Mouse (Mus musculus): ENCODE results near the gene Actl6a. TPM values are rescaled to one million over a fixed set of nuclear protein-coding genes. Genes with fewer than 3 reads are reported as not detected.
"Not testable (repeated sequence)": the region's sequence is repeated elsewhere in the genome, so short reads cannot be mapped to it uniquely, and the experiment has no call there.

Gene Actl6a
- polyA plus RNA-seq, 1 experiment from 2014 or later = 19.7 TPM

DNA sequence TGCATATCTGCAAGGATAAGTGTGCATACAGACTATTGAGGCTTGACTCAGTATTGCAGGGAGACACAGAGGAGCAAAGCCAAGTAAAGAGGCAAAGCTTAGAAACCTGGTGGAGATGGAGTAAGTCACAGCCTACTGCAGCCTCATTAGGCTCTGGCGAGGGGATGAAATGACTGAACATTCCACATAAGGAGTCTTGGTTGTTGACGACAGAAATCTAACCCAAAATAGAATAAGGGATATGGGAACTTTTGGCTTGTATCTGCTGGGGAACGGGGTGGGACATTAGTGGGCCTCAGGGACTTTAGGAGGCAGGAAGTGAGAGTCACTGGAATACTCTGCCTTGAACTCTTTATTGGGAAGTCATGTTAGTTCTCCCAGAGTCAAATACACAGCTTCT lies 21.5 kb upstream of the Actl6a start:
- Histone ChIP-seq H3K79me2 (ENCODE audit: inconsistent target) (no peaks in the 10 kb centered on the region), H3K4me3 (ENCODE audit: inconsistent target) (no peak overlapping the region), H3K36me3 (ENCODE audit: inconsistent target) (no peaks in the 10 kb centered on the region), H3K27ac (no peak overlapping the region)
- 79% methylated on average over 3 of the region's 3 CpGs for WGBS (ENCODE audit: missing documents)

DNA sequence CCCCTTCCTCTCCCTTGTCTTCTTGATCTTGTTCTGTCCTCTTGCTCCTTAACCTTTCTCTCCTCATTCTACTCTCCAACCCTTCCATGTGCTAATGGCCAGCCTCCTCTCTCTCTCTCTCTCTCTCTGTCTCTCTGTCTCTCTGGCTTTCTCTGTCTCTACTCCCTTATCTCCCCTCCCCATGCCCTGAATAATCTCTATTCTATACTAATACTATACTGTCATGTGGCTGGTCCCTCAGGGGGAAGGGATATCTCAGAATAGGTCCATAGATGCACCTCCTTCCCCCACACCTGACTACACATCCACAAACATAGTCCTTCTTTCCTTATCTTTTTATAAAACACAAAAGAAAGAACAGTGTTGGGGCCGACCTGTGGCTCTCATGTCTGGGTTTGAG lies 19.6 kb upstream of the Actl6a start:
- Histone ChIP-seq H3K36me3 (ENCODE audit: inconsistent target) (no peaks in the 10 kb centered on the region), H3K4me3 (ENCODE audit: inconsistent target) (no peak overlapping the region), H3K27ac (no peak overlapping the region), H3K79me2 (ENCODE audit: inconsistent target) (no peaks in the 10 kb centered on the region)
- WGBS (ENCODE audit: missing documents) = 58% methylated on average over 1 of the region's 1 CpGs

DNA sequence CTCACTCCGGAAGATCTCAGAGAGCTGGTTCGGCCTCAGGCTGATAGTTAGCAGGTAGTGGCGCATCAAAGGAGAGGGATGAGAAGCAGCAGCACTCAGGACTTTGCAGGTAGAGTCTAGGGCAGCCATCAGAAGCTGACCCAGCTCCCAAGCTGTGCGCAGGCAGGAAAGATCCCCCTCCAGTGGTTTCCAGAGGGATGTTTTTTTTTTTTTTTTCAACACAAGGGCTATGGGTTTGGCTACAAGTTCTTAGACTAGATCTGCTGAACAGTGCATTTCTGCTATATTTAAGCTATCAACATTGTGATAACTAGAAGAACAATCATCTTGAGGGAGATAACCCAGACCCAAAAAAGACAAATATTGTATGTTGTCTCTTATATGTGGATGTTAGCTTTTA lies 18.9 kb upstream of the Actl6a start:
- WGBS (ENCODE audit: missing documents) = 62% methylated on average over 4 of the region's 4 CpGs
- Histone ChIP-seq H3K4me3 (ENCODE audit: inconsistent target) (no peak overlapping the region), H3K36me3 (ENCODE audit: inconsistent target) (no peaks in the 10 kb centered on the region), H3K27ac (no peak overlapping the region), H3K79me2 (ENCODE audit: inconsistent target) (no peaks in the 10 kb centered on the region)

DNA sequence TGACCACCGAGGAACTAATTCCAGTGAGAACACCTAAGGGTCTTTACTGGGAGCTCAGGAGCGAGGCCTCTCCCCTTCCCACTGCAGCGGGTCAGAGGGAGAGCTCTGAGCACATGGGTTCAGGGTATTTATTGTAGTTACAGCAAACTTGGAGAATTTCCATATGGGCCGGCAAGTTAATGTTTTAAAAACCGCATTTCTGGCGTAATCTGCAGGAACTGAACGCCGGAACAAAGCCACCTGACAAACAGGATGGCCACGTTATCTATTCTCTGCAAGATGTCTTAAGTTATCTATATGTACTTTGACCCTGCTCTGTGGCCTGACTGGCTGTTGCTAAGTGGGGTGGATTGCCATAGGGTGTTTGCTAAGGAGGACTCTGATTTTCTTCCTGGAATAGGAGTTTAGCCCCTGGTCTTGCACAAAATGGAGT lies 16.5 kb upstream of the Actl6a start:
- Histone ChIP-seq H3K27ac (no peak overlapping the region), H3K36me3 (ENCODE audit: inconsistent target) (no peaks in the 10 kb centered on the region), H3K79me2 (ENCODE audit: inconsistent target) (no peaks in the 10 kb centered on the region), H3K4me3 (ENCODE audit: inconsistent target) (no peak overlapping the region)
- 86% methylated on average over 9 of the region's 9 CpGs for WGBS (ENCODE audit: missing documents)

DNA sequence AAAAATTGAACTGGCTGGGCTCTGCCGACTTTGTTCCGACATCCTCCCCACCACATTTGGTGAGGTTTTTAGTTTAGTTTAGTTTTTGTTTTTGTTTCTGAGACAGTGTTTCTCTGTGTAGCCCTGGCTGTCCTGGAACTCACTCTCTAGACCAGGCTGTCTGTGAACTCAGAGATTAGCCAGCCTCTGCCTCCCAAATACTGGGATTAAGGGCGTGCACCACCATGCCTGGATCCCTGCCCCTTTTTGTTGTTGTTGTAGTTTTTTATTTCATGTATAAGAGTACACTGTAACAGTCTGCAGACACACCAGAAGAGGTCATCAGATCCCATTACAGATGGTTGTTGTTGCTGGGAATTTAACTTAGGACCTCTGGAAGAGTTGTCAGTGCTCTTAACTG lies 16.1 kb upstream of the Actl6a start:
- no peak overlapping the region for H3K27ac ChIP-seq
- 95% methylated on average over 3 of the region's 3 CpGs for WGBS (ENCODE audit: missing documents)
- H3K79me2 ChIP-seq (ENCODE audit: inconsistent target) = no peaks in the 10 kb centered on the region
- H3K36me3 ChIP-seq (ENCODE audit: inconsistent target) = no peaks in the 10 kb centered on the region
- H3K4me3 ChIP-seq (ENCODE audit: inconsistent target) = no peak overlapping the region

DNA sequence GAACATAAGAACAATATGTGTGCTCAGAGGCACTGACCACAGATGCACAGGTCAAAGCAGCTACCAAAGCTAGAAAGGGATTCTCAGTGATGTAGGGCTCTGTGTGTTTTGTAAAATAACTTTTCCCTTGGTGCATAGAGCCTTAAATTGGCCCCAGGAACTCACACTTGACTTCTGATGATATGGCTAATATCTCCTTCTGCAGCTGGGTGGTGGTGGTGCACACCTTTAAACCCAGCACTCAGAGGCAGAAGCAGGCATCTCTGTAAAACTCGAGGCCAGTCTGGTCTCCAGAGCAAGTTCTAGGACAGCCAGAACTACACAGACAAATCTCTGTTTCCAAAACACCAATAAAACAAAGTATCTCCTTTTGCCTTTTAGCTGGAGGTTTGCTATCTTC lies 15.2 kb upstream of the Actl6a start:
- H3K79me2 ChIP-seq (ENCODE audit: inconsistent target) = no peaks in the 10 kb centered on the region
- WGBS (ENCODE audit: missing documents) = 55% methylated on average over 1 of the region's 1 CpGs
- H3K4me3 ChIP-seq (ENCODE audit: inconsistent target) = no peak overlapping the region
- no peaks in the 10 kb centered on the region for H3K36me3 ChIP-seq (ENCODE audit: inconsistent target)
- H3K27ac ChIP-seq = no peak overlapping the region

DNA sequence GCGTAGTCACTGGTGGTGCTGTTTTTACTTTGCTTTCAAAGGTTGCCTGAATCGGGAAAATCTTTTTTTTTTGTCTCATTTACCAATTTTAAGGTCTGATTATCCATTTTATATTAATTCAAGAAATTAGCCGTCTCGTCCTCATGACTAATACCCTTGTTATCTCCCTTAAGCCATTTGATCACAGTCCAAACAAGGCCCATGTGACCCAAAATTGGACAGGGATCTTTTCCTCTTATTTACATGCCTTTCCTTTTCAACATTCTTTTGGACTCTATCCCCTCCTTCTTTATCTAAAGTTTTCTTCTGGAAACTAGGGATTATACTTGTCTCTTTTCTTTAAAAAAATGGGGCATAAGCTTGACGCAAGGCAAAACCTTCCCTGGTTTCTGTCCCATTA lies 14.3 kb upstream of the Actl6a start:
- WGBS (ENCODE audit: missing documents) = 87% methylated on average over 5 of the region's 5 CpGs
- Histone ChIP-seq H3K4me3 (ENCODE audit: inconsistent target) (no peak overlapping the region), H3K27ac (no peak overlapping the region), H3K79me2 (ENCODE audit: inconsistent target) (no peaks in the 10 kb centered on the region), H3K36me3 (ENCODE audit: inconsistent target) (no peaks in the 10 kb centered on the region)

DNA sequence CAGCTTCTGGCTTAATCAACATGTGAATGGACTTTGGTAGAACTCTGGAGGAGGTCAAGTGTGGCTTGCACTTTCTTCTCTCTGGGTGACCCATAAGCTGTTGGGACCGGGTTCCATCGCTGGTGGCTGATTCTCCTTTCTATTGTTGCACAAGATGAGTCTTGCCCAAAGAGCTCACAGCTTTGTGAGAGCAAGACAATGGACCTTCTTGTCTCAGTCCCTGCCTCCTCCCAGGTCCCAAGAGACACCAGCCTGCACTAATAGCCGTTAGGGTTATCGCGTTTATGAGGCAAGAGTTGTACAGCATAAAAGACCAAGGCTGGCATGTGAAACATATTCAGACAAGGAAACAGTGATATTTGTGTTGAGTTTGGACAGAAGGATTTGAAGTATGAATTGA lies 11.9 kb upstream of the Actl6a start:
- Histone ChIP-seq H3K27ac (no peak overlapping the region), H3K79me2 (ENCODE audit: inconsistent target) (no peaks in the 10 kb centered on the region), H3K4me3 (ENCODE audit: inconsistent target) (no peak overlapping the region), H3K36me3 (ENCODE audit: inconsistent target) (no peaks in the 10 kb centered on the region)
- WGBS (ENCODE audit: missing documents) = 97% methylated on average over 5 of the region's 5 CpGs

DNA sequence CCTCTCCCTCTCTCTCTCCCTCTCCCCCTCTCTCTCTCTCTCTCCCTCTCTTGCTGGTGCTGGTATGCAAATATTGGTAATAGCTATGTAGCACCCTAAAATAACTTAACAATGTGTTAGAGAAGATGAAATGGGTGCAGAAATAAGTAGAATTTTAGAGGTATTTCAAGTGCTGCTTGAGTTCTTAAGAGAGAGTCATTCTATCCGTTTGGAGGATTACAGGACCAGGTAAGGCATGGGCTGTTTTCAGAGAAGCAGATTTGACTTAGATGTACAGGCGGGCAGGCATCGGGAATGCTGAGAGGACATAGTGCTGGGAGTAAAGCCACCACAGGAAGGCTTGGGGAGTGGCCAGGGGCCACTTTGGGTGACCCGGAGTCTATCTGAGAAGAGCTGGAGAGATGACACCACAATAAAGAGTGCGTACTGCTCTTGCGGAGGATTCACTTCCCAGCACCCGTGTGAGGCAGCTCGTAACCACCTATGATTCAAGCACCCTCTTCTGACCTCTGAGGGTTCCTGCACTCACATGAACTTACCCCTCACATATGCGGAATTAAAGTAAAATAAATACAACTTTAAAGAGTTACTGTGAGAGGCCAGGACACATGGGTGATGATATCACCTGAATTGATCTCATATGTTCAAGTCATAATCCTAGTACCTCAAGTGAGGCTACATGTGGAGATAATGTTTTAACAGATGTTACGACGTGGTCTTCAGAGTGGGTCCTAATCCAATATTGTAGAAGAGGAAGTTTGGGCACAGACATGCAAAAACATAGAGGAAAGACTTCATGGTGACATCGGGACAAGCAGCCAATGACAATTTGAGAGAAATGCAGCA lies 11.1 kb upstream of the Actl6a start:
- Histone ChIP-seq H3K79me2 (ENCODE audit: inconsistent target) (no peaks in the 10 kb centered on the region), H3K36me3 (ENCODE audit: inconsistent target) (no peaks in the 10 kb centered on the region), H3K27ac (no peak overlapping the region), H3K4me3 (ENCODE audit: inconsistent target) (no peak overlapping the region)
- WGBS (ENCODE audit: missing documents) = 67% methylated on average over 12 of the region's 12 CpGs

DNA sequence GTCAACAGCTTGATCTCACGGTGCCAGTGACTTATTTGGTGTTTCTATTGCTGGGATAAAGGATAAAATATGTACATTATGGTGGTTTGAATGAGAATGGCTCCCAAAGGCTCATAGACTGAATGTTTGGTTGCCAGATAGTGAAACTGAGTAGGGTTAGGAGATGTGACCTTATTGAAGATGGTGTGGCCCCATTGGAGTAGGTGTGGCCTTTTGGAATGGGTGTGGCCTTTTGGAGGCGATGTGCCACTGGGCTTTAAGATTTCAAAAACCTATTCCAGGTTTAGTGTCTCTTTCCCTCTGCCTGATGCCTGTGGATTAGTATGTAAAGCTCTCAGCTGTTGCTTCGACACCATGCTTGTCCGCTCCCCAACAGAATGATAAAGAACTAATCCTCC lies 10.5 kb upstream of the Actl6a start:
- Histone ChIP-seq H3K4me3 (ENCODE audit: inconsistent target) (no peak overlapping the region), H3K36me3 (ENCODE audit: inconsistent target) (no peaks in the 10 kb centered on the region), H3K27ac (no peak overlapping the region), H3K79me2 (ENCODE audit: inconsistent target) (no peaks in the 10 kb centered on the region)
- 81% methylated on average over 4 of the region's 4 CpGs for WGBS (ENCODE audit: missing documents)

DNA sequence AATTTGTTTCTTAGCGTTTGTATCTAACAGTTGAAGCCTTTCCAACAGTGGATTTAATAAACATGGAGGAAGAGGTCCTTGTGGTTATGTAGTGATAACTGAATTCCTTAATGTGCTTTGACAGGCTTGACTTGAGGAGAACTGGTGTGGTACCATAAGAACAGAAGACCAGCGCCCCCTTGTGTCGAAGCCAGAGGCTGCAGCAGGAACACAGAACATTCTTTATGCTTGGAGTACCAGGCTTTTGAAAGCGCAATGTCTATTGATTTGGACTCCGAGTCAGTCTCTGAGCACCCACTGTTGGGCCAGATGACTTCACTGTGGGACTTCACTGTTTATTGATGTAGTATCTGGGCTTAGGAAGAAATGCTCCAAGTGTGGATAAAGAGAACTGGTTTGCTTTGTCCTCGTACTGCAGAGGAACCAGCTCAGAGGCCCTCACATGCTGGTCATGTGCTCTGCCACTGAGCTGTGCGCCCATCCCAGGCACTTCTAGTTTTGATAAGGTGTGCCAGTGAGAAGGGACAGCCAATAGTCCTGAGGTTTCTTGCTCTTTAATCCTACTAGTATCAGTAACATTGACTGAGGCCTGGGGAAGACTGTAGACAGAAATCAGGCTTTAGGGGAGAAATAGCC lies 7.8 kb upstream of the Actl6a start:
- no peak overlapping the region for H3K4me3 ChIP-seq (ENCODE audit: inconsistent target)
- H3K79me2 ChIP-seq (ENCODE audit: inconsistent target) = no peaks in the 10 kb centered on the region
- 39% methylated on average over 7 of the region's 7 CpGs for WGBS (ENCODE audit: missing documents)
- no peaks in the 10 kb centered on the region for H3K36me3 ChIP-seq (ENCODE audit: inconsistent target)
- H3K27ac ChIP-seq = no peak overlapping the region

DNA sequence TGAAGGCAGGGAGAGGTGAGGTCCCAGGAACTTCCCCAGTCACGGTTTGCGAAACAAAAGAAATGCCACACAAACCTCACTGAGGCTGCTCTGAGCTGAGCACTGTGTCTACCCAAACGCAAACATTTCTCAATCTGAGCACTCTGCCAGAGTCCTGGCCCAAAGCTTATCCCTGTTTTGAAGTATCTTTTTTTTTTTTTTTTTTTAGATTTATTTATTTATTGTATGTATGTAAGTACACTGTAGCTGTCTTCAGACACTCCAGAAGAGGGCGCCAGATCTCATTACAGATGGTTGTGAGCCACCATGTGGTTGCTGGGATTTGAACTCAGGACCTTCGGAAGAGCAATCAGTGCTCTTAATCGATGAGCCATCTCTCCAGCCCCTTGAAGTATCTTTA lies 2.1 kb upstream of the Actl6a start:
- not testable (repeated sequence) for H3K79me2 ChIP-seq (ENCODE audit: inconsistent target); H3K36me3 ChIP-seq (ENCODE audit: inconsistent target); H3K27ac ChIP-seq; H3K4me3 ChIP-seq (ENCODE audit: inconsistent target)
- WGBS (ENCODE audit: missing documents) = 84% methylated on average over 5 of the region's 6 CpGs

DNA sequence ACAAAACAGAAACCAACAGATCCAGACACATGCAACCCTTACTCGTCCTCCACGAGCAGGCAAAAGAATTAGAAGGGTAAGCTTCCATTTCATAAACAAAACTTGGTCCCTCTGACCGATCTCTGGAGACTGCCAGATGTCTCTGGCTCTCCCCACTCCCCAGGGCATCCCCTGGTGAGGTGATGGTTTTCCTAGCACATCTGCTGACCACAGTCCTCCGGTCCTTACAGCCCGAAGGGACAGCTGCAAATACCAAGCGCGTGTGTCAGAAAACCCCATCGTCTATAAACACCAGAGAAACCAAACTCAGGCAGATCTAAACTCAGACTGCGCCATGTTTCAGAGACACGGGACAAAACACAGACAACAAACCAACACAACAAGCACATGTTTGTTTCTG lies 1.5 kb upstream of the Actl6a start:
- WGBS (ENCODE audit: missing documents) = 88% methylated on average over 10 of the region's 10 CpGs
- H3K4me3 ChIP-seq (ENCODE audit: inconsistent target); H3K27ac ChIP-seq; H3K79me2 ChIP-seq (ENCODE audit: inconsistent target); H3K36me3 ChIP-seq (ENCODE audit: inconsistent target): not testable (repeated sequence)

DNA sequence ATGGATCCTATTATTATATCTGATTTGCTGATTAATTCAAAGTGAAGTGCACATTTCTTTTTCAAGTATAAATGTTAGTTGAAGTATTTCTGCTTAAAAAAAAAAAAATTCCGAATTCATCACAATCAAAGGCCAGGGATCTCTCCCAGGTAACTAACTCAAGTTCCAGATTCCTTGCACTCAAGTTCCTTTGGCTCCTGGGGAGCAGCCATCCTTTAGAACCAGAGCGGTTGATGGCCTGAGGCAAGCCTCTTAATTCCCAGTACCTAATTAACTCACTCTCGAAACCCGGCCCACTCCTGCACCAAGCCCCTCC lies 1.9 kb downstream of the Actl6a start:
- Histone ChIP-seq H3K79me2 (ENCODE audit: inconsistent target) (peaks cover 40% of the 10 kb centered on the region), H3K4me3 (ENCODE audit: inconsistent target) (peak overlapping the region; percentile 23; the same call in 1 of the 2 replicates), H3K36me3 (ENCODE audit: inconsistent target) (peaks cover 14% of the 10 kb centered on the region; the same call in 1 of the 2 replicates), H3K27ac (no peak overlapping the region)
- 8% methylated on average over 4 of the region's 4 CpGs for WGBS (ENCODE audit: missing documents)

DNA sequence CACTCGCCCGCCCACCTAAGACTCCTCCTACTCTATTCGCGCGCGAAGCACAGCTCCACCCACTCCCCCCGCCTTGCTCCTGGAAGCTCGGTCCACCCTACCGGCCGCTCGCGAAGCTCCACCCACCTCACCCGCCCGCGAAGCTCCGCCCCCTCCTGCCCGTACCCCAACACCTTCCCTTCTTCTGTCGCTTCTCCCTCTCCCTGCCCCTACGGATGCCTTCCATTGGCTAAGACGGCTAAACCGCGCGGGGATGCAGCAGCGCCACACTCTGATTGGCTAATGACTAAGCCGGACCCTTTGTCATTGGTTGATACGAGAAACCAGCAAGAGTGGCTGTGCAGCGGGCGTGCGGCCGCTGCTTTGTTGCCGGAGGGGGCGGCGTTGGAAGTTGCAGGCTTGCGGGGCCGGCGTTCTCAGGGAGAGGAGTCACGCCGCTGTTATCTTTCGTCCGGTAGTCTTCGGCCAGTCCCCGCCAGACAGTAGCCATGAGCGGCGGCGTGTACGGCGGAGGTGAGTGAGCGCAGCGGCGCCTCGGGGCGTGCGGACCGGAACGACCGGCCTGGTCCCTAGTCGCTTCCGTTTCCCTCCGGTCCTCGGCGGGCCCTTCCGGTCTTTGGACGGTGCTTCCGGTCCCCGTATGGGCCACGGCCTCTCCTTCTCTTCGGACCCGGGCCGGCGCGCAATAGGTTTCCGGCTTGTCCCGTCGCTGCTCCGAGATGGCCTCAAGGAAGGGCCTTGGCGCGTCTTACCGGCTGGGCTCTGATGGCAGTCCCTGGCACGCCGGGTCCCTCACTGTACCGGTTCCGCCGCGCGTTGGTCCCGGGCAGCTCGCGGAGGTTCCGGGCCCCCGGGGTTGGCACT lies 2.5 kb downstream of the Actl6a start:
- H3K79me2 ChIP-seq (ENCODE audit: inconsistent target) = peaks cover 43% of the 10 kb centered on the region
- peaks cover 16% of the 10 kb centered on the region; the same call in 1 of the 2 replicates for H3K36me3 ChIP-seq (ENCODE audit: inconsistent target)
- under 1% methylated on average over 89 of the region's 90 CpGs for WGBS (ENCODE audit: missing documents)
- H3K4me3 ChIP-seq (ENCODE audit: inconsistent target) = peak overlapping the region; percentile 80
- H3K27ac ChIP-seq = peak overlapping the region; percentile 40; the same call in 1 of the 2 replicates

Measured in macrophage (primary cell).